In the genomic region with DNA sequence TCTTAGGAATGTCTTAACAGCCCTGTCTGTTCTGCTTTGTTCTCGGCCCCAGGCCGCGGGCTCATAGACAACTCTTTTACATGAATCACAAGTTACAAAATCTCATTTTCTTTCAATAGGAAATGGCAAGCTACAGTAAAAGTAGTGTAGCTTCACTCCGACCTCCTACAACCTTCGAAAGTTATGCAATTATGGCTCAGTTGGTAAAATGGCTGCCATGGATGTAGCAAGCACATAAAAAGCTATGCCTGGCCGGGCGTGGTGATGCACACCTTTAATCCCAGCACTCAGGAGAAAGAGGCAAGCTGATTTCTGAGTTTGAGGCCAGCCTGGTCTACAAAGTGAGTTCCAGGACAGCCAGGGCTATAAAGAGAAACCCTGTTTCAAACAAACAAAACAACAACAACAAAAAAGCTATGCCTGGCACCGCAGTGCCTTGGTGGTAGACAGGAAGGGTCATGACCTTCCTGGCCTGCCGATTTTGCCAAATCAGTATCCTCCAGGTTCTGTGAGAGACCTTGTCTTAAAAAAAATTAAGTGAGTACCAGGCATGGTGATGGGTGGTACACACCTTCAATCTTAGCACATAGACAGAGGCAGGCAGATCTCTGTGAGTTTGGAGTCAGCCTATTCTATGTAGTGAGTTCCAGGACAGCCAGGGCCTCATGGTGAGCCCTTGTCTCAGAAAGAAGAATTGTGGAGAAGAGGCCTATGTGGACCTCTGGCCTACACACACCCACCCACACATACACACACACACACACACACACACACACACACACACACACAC, we compare ENCODE assay signal across 19 mouse cellular contexts.
DNase-seq lines count a peak whose midpoint lies in the region; ATAC-seq and TF ChIP-seq lines count a peak whose summit lies in the region.
"Had no signal": no experiment of that assay in that cellular context is flagged by ENCODE, and none has a peak within 500 bp of the region (broad histone marks: within the 10 kb centered on the region; RNA-seq: fewer than 3 reads in every experiment).

No protein-coding gene starts in this region.

- H3K4me1 ChIP-seq in heart, adult 2 months (ENCODE audit: control insufficient read depth, insufficient read depth, low read length) = peaks cover 1% of the 10 kb centered on the region; the same call in 1 of the 2 replicates
- H3K4me1 ChIP-seq in heart, postnatal 0 days (ENCODE audit: control insufficient read depth, insufficient read depth) = no peaks in the 10 kb centered on the region
- peaks cover 4% of the 10 kb centered on the region; the same call in 1 of the 2 replicates for H3K4me1 ChIP-seq in brown adipose tissue, adult 24 weeks (ENCODE audit: control insufficient read depth, insufficient read depth, insufficient read length, low read length)
- H3K4me1 ChIP-seq: hindbrain, embryonic 10.5 days had no signal

- H3K27me3 ChIP-seq in heart, adult 2 months (ENCODE audit: control insufficient read depth, insufficient read depth, low read length) = no peaks in the 10 kb centered on the region
- no peaks in the 10 kb centered on the region for H3K27me3 ChIP-seq in heart, postnatal 0 days (ENCODE audit: control insufficient read depth, insufficient read depth, low read length)
- H3K27me3 ChIP-seq: CH12.LX had no signal

- DNase-seq in heart, adult 2 months = no peak
- DNase-seq in heart, postnatal 10 days = no peak
- no peak for DNase-seq in heart, postnatal 0 days (ENCODE audit: low spot score)
- DNase-seq in heart, postnatal 25 days (ENCODE audit: low spot score) = no peak
- DNase-seq in yolk sac, embryonic 10.5 days (ENCODE audit: low spot score) = peak; percentile 66
- no peak for DNase-seq in layer of hippocampus, postnatal 36 days
- DNase-seq: adrenal gland, adult 8-10 months; cerebellum, adult 11 months; cerebellum, adult 8-10 months; cerebellum, postnatal 25 days; forebrain, postnatal 0 days; gastrocnemius, postnatal 14 days had no signal

- TF ChIP-seq EP300 in heart, adult 2 months (IDR thresholded peaks at IDR 0.05; ENCODE audit: insufficient read depth, low read depth, low read length) = no peak
- TF ChIP-seq EP300 in heart, postnatal 0 days (IDR thresholded peaks at IDR 0.05; ENCODE audit: low read depth) = no peak

- 87% methylated on average over 9 of the region's 9 CpGs for WGBS in heart, adult 2 months
- WGBS in heart, postnatal 0 days = 85% methylated on average over 9 of the region's 9 CpGs

- no peaks in the 10 kb centered on the region for H3K36me3 ChIP-seq in heart, adult 2 months (ENCODE audit: control insufficient read depth, insufficient read depth, low read length)
- no peaks in the 10 kb centered on the region for H3K36me3 ChIP-seq in heart, postnatal 0 days (replicated peaks; ENCODE audit: control insufficient read depth, insufficient read depth, low read length)
- H3K36me3 ChIP-seq: embryonic facial prominence, embryonic 13.5 days; forebrain, embryonic 12.5 days; hindbrain, embryonic 10.5 days had no signal

- no peaks in the 10 kb centered on the region for H3K79me2 ChIP-seq in heart, adult 2 months (replicated peaks; ENCODE audit: control insufficient read depth, insufficient read depth, low read length)

- H3K27ac ChIP-seq in heart, adult 2 months = peak overlapping the region; percentile 65
- H3K27ac ChIP-seq in heart, postnatal 0 days (ENCODE audit: low read depth) = peak overlapping the region; percentile 50
- H3K27ac ChIP-seq in brown adipose tissue, adult 24 weeks (replicated peaks; ENCODE audit: low read depth, low read length) = peak overlapping the region; percentile 64
- H3K27ac ChIP-seq: forebrain, embryonic 12.5 days; hindbrain, embryonic 10.5 days; hindbrain, embryonic 14.5 days had no signal

- intact Hi-C loops in heart, adult 2 months (cut with DNase I) = no loop called here
- intact Hi-C loops in heart, postnatal 10 days (cut with DNase I) = no loop called here
- intact Hi-C loops in heart, postnatal 25 days (cut with DNase I) = no loop called here

- no peak for ATAC-seq in heart, postnatal 0 days (ENCODE audit: insufficient read depth, low read depth)
- ATAC-seq in megakaryocyte-erythroid progenitor cell, adult 5-6 weeks (replicated peaks; ENCODE audit: low FRiP score, low TSS enrichment, poor library complexity, severe bottlenecking) = no peak
- ATAC-seq: forebrain, postnatal 0 days had no signal

- H3K4me3 ChIP-seq in heart, adult 2 months = no peak overlapping the region
- H3K4me3 ChIP-seq in heart, postnatal 0 days (ENCODE audit: low read depth, low read length) = no peak overlapping the region
- H3K4me3 ChIP-seq in brown adipose tissue, adult 24 weeks (ENCODE audit: insufficient read depth, low read depth, low read length) = no peak overlapping the region
- H3K4me3 ChIP-seq: embryonic facial prominence, embryonic 13.5 days; forebrain, embryonic 12.5 days; hindbrain, embryonic 10.5 days had no signal

- H3K9me3 ChIP-seq in heart, postnatal 0 days (replicated peaks; ENCODE audit: control insufficient read depth, low read length) = no peaks in the 10 kb centered on the region
- H3K9me3 ChIP-seq: embryonic facial prominence, embryonic 13.5 days; forebrain, embryonic 12.5 days; hindbrain, embryonic 10.5 days had no signal

- H3K4me2 ChIP-seq in heart, postnatal 0 days (ENCODE audit: low read depth, low read length) = no peak overlapping the region
- H3K4me2 ChIP-seq: embryonic facial prominence, embryonic 13.5 days; forebrain, embryonic 12.5 days; hindbrain, embryonic 14.5 days had no signal

- H3K9ac ChIP-seq in heart, adult 2 months (ENCODE audit: low read depth, low read length) = no peak overlapping the region
- no peak overlapping the region for H3K9ac ChIP-seq in heart, postnatal 0 days (replicated peaks; ENCODE audit: low read depth, low read length)
- H3K9ac ChIP-seq: embryonic facial prominence, embryonic 13.5 days; forebrain, embryonic 12.5 days; forebrain, postnatal 0 days; hindbrain, embryonic 14.5 days had no signal

- no peak for TF ChIP-seq POLR2A in heart, adult 2 months (IDR thresholded peaks at IDR 0.05; ENCODE audit: insufficient read depth, low read depth, low read length)

- TF ChIP-seq CTCF in heart, adult 2 months (IDR thresholded peaks at IDR 0.05) = no peak
- TF ChIP-seq CTCF in heart, postnatal 0 days (IDR thresholded peaks at IDR 0.05; ENCODE audit: low read depth) = no peak
